ENCODE assay signal across 26 mouse cellular contexts in genomic region chr2:116536453-116536852, GRCm38 (mm10).
DNase-seq lines count a peak whose midpoint lies in the region; ATAC-seq lines count a peak whose summit lies in the region.
"Had no signal": no experiment of that assay in that cellular context is flagged by ENCODE, and none has a peak within 500 bp of the region (broad histone marks: within the 10 kb centered on the region; RNA-seq: fewer than 3 reads in every experiment).

No protein-coding gene starts in this region.

- WGBS in forebrain, embryonic 10.5 days: 78% methylated on average over 1 of the region's 1 CpGs
- WGBS in forebrain, embryonic 13.5 days: 81% methylated on average over 1 of the region's 1 CpGs
- WGBS in heart, embryonic 14.5 days: 77% methylated on average over 1 of the region's 1 CpGs
- WGBS in embryonic facial prominence, embryonic 13.5 days: 82% methylated on average over 1 of the region's 1 CpGs

- H3K9ac ChIP-seq in forebrain, embryonic 13.5 days: no peak overlapping the region
- no peak overlapping the region for H3K9ac ChIP-seq in heart, embryonic 14.5 days (ENCODE audit: low read length)
- H3K9ac ChIP-seq in embryonic facial prominence, embryonic 13.5 days: no peak overlapping the region
- H3K9ac ChIP-seq: forebrain, embryonic 12.5 days; heart, embryonic 13.5 days; hindbrain, embryonic 14.5 days had no signal

- H3K27me3 ChIP-seq in forebrain, embryonic 10.5 days (ENCODE audit: poor library complexity, severe bottlenecking): no peaks in the 10 kb centered on the region
- no peaks in the 10 kb centered on the region for H3K27me3 ChIP-seq in forebrain, embryonic 13.5 days
- H3K27me3 ChIP-seq in heart, embryonic 14.5 days (ENCODE audit: control insufficient read depth, insufficient read depth, low read length): no peaks in the 10 kb centered on the region
- no peaks in the 10 kb centered on the region for H3K27me3 ChIP-seq in megakaryocyte, embryonic 14.5 days (replicated peaks)
- no peaks in the 10 kb centered on the region for H3K27me3 ChIP-seq in embryonic facial prominence, embryonic 13.5 days
- H3K27me3 ChIP-seq: CH12.LX; forebrain, embryonic 12.5 days; heart, embryonic 13.5 days; Patski had no signal

- no peaks in the 10 kb centered on the region for H3K36me3 ChIP-seq in forebrain, embryonic 10.5 days (replicated peaks)
- H3K36me3 ChIP-seq in forebrain, embryonic 13.5 days (ENCODE audit: poor library complexity, severe bottlenecking): no peaks in the 10 kb centered on the region
- H3K36me3 ChIP-seq in heart, embryonic 14.5 days (ENCODE audit: control insufficient read depth, insufficient read depth, low read length): no peaks in the 10 kb centered on the region
- no peaks in the 10 kb centered on the region for H3K36me3 ChIP-seq in megakaryocyte, embryonic 14.5 days (replicated peaks; ENCODE audit: low read length)
- H3K36me3 ChIP-seq in embryonic facial prominence, embryonic 13.5 days: no peaks in the 10 kb centered on the region
- H3K36me3 ChIP-seq: forebrain, embryonic 12.5 days; G1E; heart, embryonic 13.5 days had no signal

- H3K4me1 ChIP-seq in forebrain, embryonic 10.5 days: no peaks in the 10 kb centered on the region
- no peaks in the 10 kb centered on the region for H3K4me1 ChIP-seq in forebrain, embryonic 13.5 days
- H3K4me1 ChIP-seq in heart, embryonic 14.5 days (ENCODE audit: control insufficient read depth in 2 of 2, insufficient read depth in 2 of 2, low read length in 2 of 2): no peaks in the 10 kb centered on the region
- H3K4me1 ChIP-seq in megakaryocyte, embryonic 14.5 days: no peaks in the 10 kb centered on the region
- H3K4me1 ChIP-seq in embryonic facial prominence, embryonic 13.5 days: no peaks in the 10 kb centered on the region
- H3K4me1 ChIP-seq: forebrain, embryonic 12.5 days; heart, embryonic 13.5 days had no signal

- DNase-seq in forebrain, embryonic 10.5 days (ENCODE audit: extremely low spot score, low spot score): peak; percentile 5
- no peak for DNase-seq in heart, postnatal 10 days
- DNase-seq: adrenal gland, postnatal 10 days; adrenal gland, postnatal 36 days; B cell, adult 2 months; cerebellum, adult 18-20 months; cerebellum, adult 9-10 months; cerebellum, postnatal 14 days; gastrocnemius, postnatal 10 days; gastrocnemius, postnatal 36 days; heart, postnatal 4 days had no signal

- peaks cover 53% of the 10 kb centered on the region for H3K9me3 ChIP-seq in forebrain, embryonic 10.5 days
- H3K9me3 ChIP-seq in forebrain, embryonic 13.5 days (replicated peaks): peaks cover 41% of the 10 kb centered on the region
- H3K9me3 ChIP-seq in heart, embryonic 14.5 days (ENCODE audit: control insufficient read depth, low read length): peaks cover 31% of the 10 kb centered on the region
- peaks cover 51% of the 10 kb centered on the region for H3K9me3 ChIP-seq in megakaryocyte, embryonic 14.5 days
- H3K9me3 ChIP-seq in embryonic facial prominence, embryonic 13.5 days: peaks cover 43% of the 10 kb centered on the region

- intact Hi-C loops in heart, postnatal 10 days (cut with DNase I): no loop called here

- H3K4me3 ChIP-seq in forebrain, embryonic 10.5 days: no peak overlapping the region
- no peak overlapping the region for H3K4me3 ChIP-seq in forebrain, embryonic 13.5 days
- no peak overlapping the region for H3K4me3 ChIP-seq in heart, embryonic 14.5 days (ENCODE audit: control insufficient read depth in 1 of 2, insufficient read depth in 1 of 2, low read depth in 1 of 2, low read length in 2 of 2)
- peak overlapping the region; percentile 48 for H3K4me3 ChIP-seq in megakaryocyte, embryonic 14.5 days (replicated peaks)
- no peak overlapping the region for H3K4me3 ChIP-seq in embryonic facial prominence, embryonic 13.5 days
- H3K4me3 ChIP-seq: forebrain, embryonic 12.5 days; heart, embryonic 13.5 days had no signal

- no peak overlapping the region for H3K27ac ChIP-seq in forebrain, embryonic 10.5 days
- H3K27ac ChIP-seq in forebrain, embryonic 13.5 days: no peak overlapping the region
- H3K27ac ChIP-seq in heart, embryonic 14.5 days (replicated peaks in 1 of 2; ENCODE audit: control insufficient read depth in 1 of 2, insufficient read depth in 1 of 2, low read depth in 2 of 2, low read length in 2 of 2): no peak overlapping the region
- no peak overlapping the region for H3K27ac ChIP-seq in embryonic facial prominence, embryonic 13.5 days
- H3K27ac ChIP-seq: forebrain, embryonic 12.5 days; heart, embryonic 13.5 days; hindbrain, embryonic 14.5 days; hindbrain, postnatal 0 days had no signal

- H3K4me2 ChIP-seq in forebrain, embryonic 13.5 days: no peak overlapping the region
- H3K4me2 ChIP-seq in heart, embryonic 14.5 days (ENCODE audit: low read length): no peak overlapping the region
- no peak overlapping the region for H3K4me2 ChIP-seq in embryonic facial prominence, embryonic 13.5 days
- H3K4me2 ChIP-seq: forebrain, embryonic 12.5 days; heart, embryonic 13.5 days; hindbrain, embryonic 14.5 days had no signal

- ATAC-seq in forebrain, embryonic 13.5 days: no peak
- ATAC-seq in heart, embryonic 14.5 days (ENCODE audit: insufficient number of reproducible peaks, insufficient read depth, low FRiP score, low read depth): 0 out of 2 replicates have a peak, but pooled peaks have one; percentile 9
- ATAC-seq in megakaryocyte, adult 5-6 weeks (ENCODE audit: poor library complexity, severe bottlenecking): no peak
- 0 out of 2 replicates have a peak, but pooled peaks have one; percentile 32 for ATAC-seq in embryonic facial prominence, embryonic 13.5 days (ENCODE audit: insufficient number of reproducible peaks, insufficient read depth, low FRiP score, low TSS enrichment, low read depth)
- ATAC-seq: forebrain, embryonic 16.5 days; hindbrain, postnatal 0 days; inflammation-experienced regulatory T-cells, adult 6 months; intestine, embryonic 16.5 days; Patski had no signal

Comparison
In these comparisons a context has a peak if more than half of its experiments do, and no peak if none do; other contexts are left out.
1. ATAC-seq: peak in heart, embryonic 14.5 days (single experiment) and embryonic facial prominence, embryonic 13.5 days (single experiment); none in forebrain, embryonic 13.5 days (single experiment) and megakaryocyte, adult 5-6 weeks (single experiment).